Mouse (Mus musculus) small intestine, adult 2 months (tissue): ENCODE results near the gene Stat1. TPM values are rescaled to one million over a fixed set of nuclear protein-coding genes. Genes with fewer than 3 reads are reported as not detected.

Experiments used
- H3K27ac ChIP-seq: fragments of 200-500 bp; 2 replicates; pipeline ENCODE4 v1.5.1; 2012; ENCODE audit warnings: low read depth, low read length, control low read depth, inconsistent platforms; ENCODE audit not compliant: insufficient read depth
- H3K27me3 ChIP-seq: fragments of 200-500 bp; 2 replicates; pipeline ENCODE4 v1.6.1; 2012; ENCODE audit warnings: mild to moderate bottlenecking, moderate library complexity, low read length, inconsistent platforms; ENCODE audit not compliant: control insufficient read depth, insufficient read depth
- H3K36me3 ChIP-seq: fragments of 200-500 bp; 2 replicates; pipeline ENCODE4 v1.6.1; 2012; ENCODE audit warnings: mild to moderate bottlenecking, low read length, control low read depth, inconsistent platforms; ENCODE audit not compliant: control insufficient read depth, insufficient read depth
- H3K4me1 ChIP-seq: fragments of 200-500 bp; 2 replicates; pipeline ENCODE4 v1.6.1; 2012; ENCODE audit warnings: low read length, inconsistent platforms, mixed read lengths; ENCODE audit not compliant: control insufficient read depth, insufficient read depth, insufficient read length
- H3K4me3 ChIP-seq: fragments of 200-500 bp; 2 replicates; pipeline ENCODE4 v1.5.1; 2012; ENCODE audit warnings: low read depth, mild to moderate bottlenecking, control low read depth, inconsistent platforms, low read length, moderate library complexity
- CTCF ChIP-seq: fragments of 200-500 bp; IDR thresholded peaks from 2 replicates; pipeline ENCODE4 v1.5.1; 2012; ENCODE audit warnings: low read depth, mild to moderate bottlenecking, control low read depth, inconsistent platforms, low read length, moderate library complexity, mixed read lengths; ENCODE audit not compliant: insufficient replicate concordance, insufficient read length; ENCODE audit errors: extremely low read depth
- POLR2A ChIP-seq: fragments of 200-500 bp; IDR thresholded peaks from 2 replicates; pipeline ENCODE4 v1.6.1; 2012; ENCODE audit warnings: low read depth, mild to moderate bottlenecking, control low read depth, inconsistent platforms, low read length, moderate library complexity
- WGBS: fragments of 180-500 bp; shearing (Covaris S2); methylation state at CpG from one replicate; pipeline ENCODE4 v1.1.7; 2018; 5-methylcytosine and 5-hydroxymethylcytosine counted together
- polyA plus RNA-seq: library from polyadenylated mRNA; depleted of rRNA; stranded (reverse); fragments of >200 nt; gene quantifications from 2 replicates; pipeline ENCODE4 v1.2.3, GENCODE M21; 2012

Gene Stat1
- polyA plus RNA-seq, 1 experiment: 87.0 TPM

DNA sequence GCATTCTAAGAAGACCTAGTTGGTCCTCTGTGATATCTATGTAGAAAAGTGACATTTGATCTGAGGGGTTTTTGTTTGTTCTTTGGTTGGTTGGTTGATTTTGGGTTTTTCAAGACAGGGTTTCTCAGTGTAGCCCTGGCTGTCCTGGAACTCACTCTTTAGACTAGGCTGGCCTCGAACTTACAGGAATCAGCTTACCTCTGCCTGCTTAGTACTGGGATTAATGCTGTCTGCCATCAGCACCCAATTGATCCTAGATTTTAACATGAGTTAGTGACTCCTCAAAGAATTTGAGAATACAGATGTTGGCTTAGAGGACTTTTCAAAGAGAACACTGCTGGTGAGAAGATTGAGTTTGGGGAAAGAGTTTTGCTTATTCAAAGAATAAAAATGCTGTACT lies 1.5 kb upstream of the Stat1 start:
- peaks cover 13% of the 10 kb centered on the region for H3K36me3 ChIP-seq
- H3K4me3 ChIP-seq: no peak overlapping the region
- peaks cover 14% of the 10 kb centered on the region for H3K4me1 ChIP-seq
- no peaks in the 10 kb centered on the region for H3K27me3 ChIP-seq
- TF ChIP-seq CTCF (no peak), POLR2A (no peak)
- 94% methylated on average over 1 of the region's 1 CpGs for WGBS
- no peak overlapping the region for H3K27ac ChIP-seq

GRCm38 (mm10) chr1:52119691-52120090 lies 451 bp downstream of the Stat1 start:
- peak overlapping the region; percentile 90 for H3K27ac ChIP-seq
- TF ChIP-seq POLR2A (no peak), CTCF (no peak)
- peaks cover 26% of the 10 kb centered on the region for H3K36me3 ChIP-seq
- peaks cover 11% of the 10 kb centered on the region for H3K4me1 ChIP-seq
- WGBS: under 1% methylated on average over 20 of the region's 20 CpGs
- peak overlapping the region; percentile 99 for H3K4me3 ChIP-seq
- no peaks in the 10 kb centered on the region for H3K27me3 ChIP-seq

GRCm38 (mm10) chr1:52120191-52120590 lies 951 bp downstream of the Stat1 start:
- Histone ChIP-seq H3K36me3 (peaks cover 31% of the 10 kb centered on the region), H3K27me3 (no peaks in the 10 kb centered on the region), H3K27ac (peak overlapping the region; percentile 90; the same call in 1 of the 2 replicates), H3K4me3 (peak overlapping the region; percentile 99), H3K4me1 (peaks cover 11% of the 10 kb centered on the region)
- TF ChIP-seq CTCF (no peak), POLR2A (no peak)
- 13% methylated on average over 10 of the region's 10 CpGs for WGBS

DNA sequence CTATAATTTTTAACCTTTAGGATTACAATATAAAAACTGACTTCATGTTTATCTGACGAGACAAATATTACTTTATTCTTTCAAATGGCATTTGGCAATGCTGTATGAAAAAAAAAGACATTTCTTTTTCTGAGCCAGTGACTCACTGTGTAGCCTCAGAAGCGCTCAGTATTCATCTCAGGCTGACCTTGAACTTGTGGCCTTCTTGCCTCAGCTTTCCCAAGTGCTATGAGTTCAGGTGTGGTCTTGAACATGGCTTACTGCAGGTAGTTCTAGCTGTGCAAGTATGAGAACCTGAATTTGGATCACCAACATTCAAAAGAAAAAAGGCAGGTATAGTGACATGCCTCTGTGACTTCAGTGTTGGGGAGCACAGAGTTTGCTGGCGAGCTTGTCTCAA lies 1.8 kb downstream of the Stat1 start:
- TF ChIP-seq CTCF: no peak
- TF ChIP-seq POLR2A: no peak
- peaks cover 38% of the 10 kb centered on the region for H3K36me3 ChIP-seq
- 79% methylated on average over 3 of the region's 3 CpGs for WGBS
- H3K4me3 ChIP-seq: no peak overlapping the region
- H3K27me3 ChIP-seq: no peaks in the 10 kb centered on the region
- H3K4me1 ChIP-seq: peaks cover 11% of the 10 kb centered on the region
- H3K27ac ChIP-seq: no peak overlapping the region

DNA sequence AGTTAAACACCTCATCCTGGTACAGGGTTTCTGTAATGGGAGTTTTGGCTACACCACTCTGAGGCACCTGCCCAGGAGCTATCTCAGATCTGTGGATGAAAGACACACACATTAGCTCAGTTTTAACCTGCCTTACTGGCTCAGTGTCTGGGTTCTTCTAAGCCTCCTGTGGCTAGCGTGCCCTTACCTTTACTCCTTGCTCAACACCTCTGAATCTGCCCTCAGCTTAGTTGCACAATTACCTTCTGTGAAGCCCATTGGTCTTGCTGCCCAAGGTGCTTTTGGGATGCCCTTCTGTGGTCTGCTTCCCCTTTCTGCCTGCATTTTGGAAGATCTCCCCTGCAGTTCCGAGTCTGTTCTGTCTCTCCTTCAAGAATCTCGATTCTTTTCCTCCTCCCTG lies 5.6 kb downstream of the Stat1 start:
- Histone ChIP-seq H3K27ac (no peak overlapping the region), H3K27me3 (no peaks in the 10 kb centered on the region), H3K4me1 (peaks cover 6% of the 10 kb centered on the region), H3K4me3 (no peak overlapping the region), H3K36me3 (peaks cover 64% of the 10 kb centered on the region)
- TF ChIP-seq CTCF (no peak), POLR2A (no peak)
- WGBS: 70% methylated on average over 3 of the region's 3 CpGs

GRCm38 (mm10) chr1:52127350-52127749 lies 8.1 kb downstream of the Stat1 start:
- Histone ChIP-seq H3K36me3 (peaks cover 75% of the 10 kb centered on the region), H3K27me3 (no peaks in the 10 kb centered on the region), H3K27ac (no peak overlapping the region), H3K4me3 (no peak overlapping the region), H3K4me1 (peaks cover 2% of the 10 kb centered on the region)
- no peak for TF ChIP-seq CTCF
- no peak for TF ChIP-seq POLR2A
- WGBS: 94% methylated on average over 6 of the region's 6 CpGs

GRCm38 (mm10) chr1:52129794-52130193 lies 10.6 kb downstream of the Stat1 start:
- TF ChIP-seq CTCF (no peak), POLR2A (no peak)
- 73% methylated on average over 6 of the region's 6 CpGs for WGBS
- Histone ChIP-seq H3K4me3 (no peak overlapping the region), H3K27me3 (no peaks in the 10 kb centered on the region), H3K27ac (no peak overlapping the region), H3K36me3 (peaks cover 76% of the 10 kb centered on the region), H3K4me1 (no peaks in the 10 kb centered on the region)

GRCm38 (mm10) chr1:52131787-52132377 lies 12.6 kb downstream of the Stat1 start:
- Histone ChIP-seq H3K27me3 (no peaks in the 10 kb centered on the region), H3K36me3 (peaks cover 76% of the 10 kb centered on the region), H3K4me3 (no peak overlapping the region), H3K4me1 (no peaks in the 10 kb centered on the region), H3K27ac (no peak overlapping the region)
- WGBS: 89% methylated on average over 11 of the region's 11 CpGs
- TF ChIP-seq CTCF (no peak), POLR2A (no peak)
